Mouse (Mus musculus): ENCODE measurements at regions not wholly inside any gene's neighbourhood (a gene's known extent, or its start where the extent isn't known, plus 50 kb on each side); places are given as distances from the start of the nearest gene placed in this dataset.

DNA sequence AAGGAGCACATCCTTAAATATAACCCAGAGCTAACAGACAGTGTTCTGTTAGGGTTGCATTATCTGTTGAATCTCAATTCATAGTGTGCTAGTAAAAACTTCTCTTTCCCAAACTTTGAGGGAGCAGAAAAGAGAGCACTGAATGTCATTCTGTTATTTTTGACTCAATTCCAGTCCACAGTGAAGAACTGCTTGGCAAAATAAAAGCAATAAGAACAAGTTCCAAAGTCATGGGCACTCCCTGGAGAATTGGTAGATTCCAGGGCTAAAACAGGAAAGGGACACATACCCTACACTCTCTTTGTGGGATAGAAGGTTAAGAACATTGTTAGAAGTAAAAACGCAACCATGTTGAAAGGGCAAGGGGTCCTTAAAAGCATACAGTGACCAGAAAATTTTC, 253.6 kb upstream of the Zpld1 start:
- Histone ChIP-seq H3K27ac (ENCODE audit: low read depth, low read length) (no peak overlapping the region), H3K4me1 (replicated peaks; ENCODE audit: control insufficient read depth, insufficient read depth, low read length) (no peaks in the 10 kb centered on the region), H3K4me3 (ENCODE audit: low read depth, low read length) (no peak overlapping the region), H3K36me3 (ENCODE audit: control insufficient read depth, insufficient read depth, low read length) (no peaks in the 10 kb centered on the region), H3K9me3 (ENCODE audit: control insufficient read depth, low read length) (no peaks in the 10 kb centered on the region), H3K27me3 (replicated peaks; ENCODE audit: control insufficient read depth, insufficient read depth, low read length) (no peaks in the 10 kb centered on the region), H3K4me2 (no peak overlapping the region), H3K9ac (ENCODE audit: low read depth, low read length) (no peak overlapping the region)
- ATAC-seq (replicated peaks; ENCODE audit: low FRiP score) (no peak), DNase-seq (ENCODE audit: low spot score) (no peak)
- WGBS = 85% methylated on average over 1 of the region's 1 CpGs

- no peak for DNase-seq (ENCODE audit: low spot score)
- WGBS = 75% methylated on average over 4 of the region's 4 CpGs
Measured at GRCm38 (mm10) chr16:55550649-55551312, 253.0 kb upstream of the Zpld1 start.

GRCm38 (mm10) chr16:55547095-55547494, 249.3 kb upstream of the Zpld1 start:
- DNase-seq (ENCODE audit: low spot score) (no peak), ATAC-seq (replicated peaks; ENCODE audit: low FRiP score) (no peak)
- H3K36me3 ChIP-seq (ENCODE audit: control insufficient read depth, insufficient read depth, low read length) = no peaks in the 10 kb centered on the region
- no peak overlapping the region for H3K9ac ChIP-seq (ENCODE audit: low read depth, low read length)
- no peak overlapping the region for H3K4me2 ChIP-seq
- H3K27me3 ChIP-seq (replicated peaks; ENCODE audit: control insufficient read depth, insufficient read depth, low read length) = no peaks in the 10 kb centered on the region
- WGBS = 85% methylated on average over 2 of the region's 2 CpGs
- no peak overlapping the region for H3K4me3 ChIP-seq (ENCODE audit: low read depth, low read length)
- H3K4me1 ChIP-seq (replicated peaks; ENCODE audit: control insufficient read depth, insufficient read depth, low read length) = no peaks in the 10 kb centered on the region
- no peaks in the 10 kb centered on the region for H3K9me3 ChIP-seq (ENCODE audit: control insufficient read depth, low read length)
- H3K27ac ChIP-seq (ENCODE audit: low read depth, low read length) = no peak overlapping the region

More at GRCm38 (mm10) chr16:55550649-55551312, 253.0 kb upstream of the Zpld1 start:
- Histone ChIP-seq H3K4me2 (no peak overlapping the region), H3K27ac (ENCODE audit: low read depth, low read length) (no peak overlapping the region), H3K9ac (ENCODE audit: low read depth, low read length) (no peak overlapping the region), H3K36me3 (ENCODE audit: control insufficient read depth, insufficient read depth, low read length) (no peaks in the 10 kb centered on the region), H3K9me3 (ENCODE audit: control insufficient read depth, low read length) (no peaks in the 10 kb centered on the region), H3K27me3 (replicated peaks; ENCODE audit: control insufficient read depth, insufficient read depth, low read length) (no peaks in the 10 kb centered on the region), H3K4me3 (ENCODE audit: low read depth, low read length) (no peak overlapping the region), H3K4me1 (replicated peaks; ENCODE audit: control insufficient read depth, insufficient read depth, low read length) (no peaks in the 10 kb centered on the region)
- no peak for ATAC-seq (replicated peaks; ENCODE audit: low FRiP score)

DNA sequence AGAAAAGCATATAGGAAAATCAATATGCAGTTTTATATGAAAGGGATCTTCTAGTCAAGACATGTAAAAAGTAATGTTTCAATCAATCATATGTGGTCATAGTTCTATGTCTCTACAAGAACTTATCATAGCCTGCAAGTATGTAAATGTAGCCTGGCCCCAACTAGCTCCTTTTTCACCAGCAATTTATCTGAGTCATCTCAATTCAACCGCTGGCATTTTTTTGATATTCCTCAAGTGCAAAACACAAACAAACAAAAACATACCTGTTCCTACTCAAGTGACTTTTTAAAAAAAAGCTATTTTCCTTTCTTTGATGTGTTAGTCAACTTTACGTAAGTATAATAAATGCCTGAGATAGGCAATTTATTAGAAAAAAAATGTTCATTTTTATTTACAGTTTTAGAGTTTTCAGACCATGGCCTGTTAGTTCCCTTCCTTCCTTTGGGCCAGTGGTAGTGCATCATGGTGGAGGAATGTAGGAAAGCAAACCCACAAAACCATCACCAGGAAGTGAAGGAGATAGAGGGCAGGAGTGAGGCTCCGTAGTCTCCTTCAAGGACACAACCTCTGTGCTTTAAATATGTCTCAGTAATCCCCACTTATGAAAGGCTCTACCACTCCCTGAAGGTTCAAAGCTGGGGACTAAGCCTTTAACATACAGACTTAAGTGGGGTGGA, 242.7 kb upstream of the Zpld1 start:
- no peak for ATAC-seq (replicated peaks; ENCODE audit: low FRiP score)
- H3K4me1 ChIP-seq (replicated peaks; ENCODE audit: control insufficient read depth, insufficient read depth, low read length) = no peaks in the 10 kb centered on the region
- H3K9me3 ChIP-seq (ENCODE audit: control insufficient read depth, low read length) = no peaks in the 10 kb centered on the region
- DNase-seq (ENCODE audit: low spot score) = no peak
- H3K9ac ChIP-seq (ENCODE audit: low read depth, low read length) = no peak overlapping the region
- H3K36me3 ChIP-seq (ENCODE audit: control insufficient read depth, insufficient read depth, low read length) = no peaks in the 10 kb centered on the region
- H3K4me3 ChIP-seq (ENCODE audit: low read depth, low read length) = no peak overlapping the region
- no peak overlapping the region for H3K4me2 ChIP-seq
- 62% methylated on average over 3 of the region's 3 CpGs for WGBS
- no peaks in the 10 kb centered on the region for H3K27me3 ChIP-seq (replicated peaks; ENCODE audit: control insufficient read depth, insufficient read depth, low read length)
- H3K27ac ChIP-seq (ENCODE audit: low read depth, low read length) = no peak overlapping the region

- ATAC-seq (replicated peaks; ENCODE audit: low FRiP score) = no peak
- no peaks in the 10 kb centered on the region for H3K27me3 ChIP-seq (replicated peaks; ENCODE audit: control insufficient read depth, insufficient read depth, low read length)
- H3K27ac ChIP-seq (ENCODE audit: low read depth, low read length) = no peak overlapping the region
- DNase-seq (ENCODE audit: low spot score) = no peak
- H3K4me1 ChIP-seq (replicated peaks; ENCODE audit: control insufficient read depth, insufficient read depth, low read length) = no peaks in the 10 kb centered on the region
- no peak overlapping the region for H3K9ac ChIP-seq (ENCODE audit: low read depth, low read length)
- no peak overlapping the region for H3K4me2 ChIP-seq
- no peaks in the 10 kb centered on the region for H3K36me3 ChIP-seq (ENCODE audit: control insufficient read depth, insufficient read depth, low read length)
- no peak overlapping the region for H3K4me3 ChIP-seq (ENCODE audit: low read depth, low read length)
- 60% methylated on average over 1 of the region's 1 CpGs for WGBS
- no peaks in the 10 kb centered on the region for H3K9me3 ChIP-seq (ENCODE audit: control insufficient read depth, low read length)
Measured at GRCm38 (mm10) chr16:55539179-55539578, 241.4 kb upstream of the Zpld1 start.

DNA sequence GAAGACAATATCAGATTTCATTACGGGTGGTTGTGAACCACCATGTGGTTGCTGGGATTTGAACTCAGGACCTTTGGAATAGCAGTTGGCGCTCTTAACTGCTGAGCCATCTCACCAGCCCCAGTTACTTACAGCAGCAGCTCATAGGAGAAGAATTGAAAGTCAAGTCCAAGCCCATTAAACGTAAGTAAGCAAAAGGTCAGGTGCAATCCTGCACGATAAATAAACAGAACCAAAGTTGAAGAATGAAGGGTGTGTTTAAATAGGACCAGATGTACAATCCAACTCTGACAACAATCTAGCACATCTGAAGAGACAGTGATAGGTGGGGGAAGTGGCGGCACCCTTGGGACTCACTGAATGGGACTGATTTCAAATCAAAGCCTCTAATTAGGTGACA, 239.8 kb upstream of the Zpld1 start:
- no peak overlapping the region for H3K9ac ChIP-seq (ENCODE audit: low read depth, low read length)
- H3K27ac ChIP-seq (ENCODE audit: low read depth, low read length) = no peak overlapping the region
- 80% methylated on average over 5 of the region's 5 CpGs for WGBS
- H3K4me2 ChIP-seq = no peak overlapping the region
- no peak for ATAC-seq (replicated peaks; ENCODE audit: low FRiP score)
- no peaks in the 10 kb centered on the region for H3K27me3 ChIP-seq (replicated peaks; ENCODE audit: control insufficient read depth, insufficient read depth, low read length)
- H3K4me1 ChIP-seq (replicated peaks; ENCODE audit: control insufficient read depth, insufficient read depth, low read length) = no peaks in the 10 kb centered on the region
- no peak overlapping the region for H3K4me3 ChIP-seq (ENCODE audit: low read depth, low read length)
- no peak for DNase-seq (ENCODE audit: low spot score)
- no peaks in the 10 kb centered on the region for H3K36me3 ChIP-seq (ENCODE audit: control insufficient read depth, insufficient read depth, low read length)
- H3K9me3 ChIP-seq (ENCODE audit: control insufficient read depth, low read length) = no peaks in the 10 kb centered on the region

- H3K27me3 ChIP-seq (replicated peaks; ENCODE audit: control insufficient read depth, insufficient read depth, low read length) = no peaks in the 10 kb centered on the region
- H3K9ac ChIP-seq (ENCODE audit: low read depth, low read length) = no peak overlapping the region
- no peaks in the 10 kb centered on the region for H3K4me1 ChIP-seq (replicated peaks; ENCODE audit: control insufficient read depth, insufficient read depth, low read length)
- H3K4me2 ChIP-seq = no peak overlapping the region
- H3K36me3 ChIP-seq (ENCODE audit: control insufficient read depth, insufficient read depth, low read length) = no peaks in the 10 kb centered on the region
- no peaks in the 10 kb centered on the region for H3K9me3 ChIP-seq (ENCODE audit: control insufficient read depth, low read length)
- no peak overlapping the region for H3K4me3 ChIP-seq (ENCODE audit: low read depth, low read length)
- no peak overlapping the region for H3K27ac ChIP-seq (ENCODE audit: low read depth, low read length)
- ATAC-seq (replicated peaks; ENCODE audit: low FRiP score) (no peak), DNase-seq (ENCODE audit: low spot score) (no peak)
- WGBS = 75% methylated on average over 3 of the region's 3 CpGs
Measured at GRCm38 (mm10) chr16:55532686-55533085, 234.9 kb upstream of the Zpld1 start.

- H3K4me3 ChIP-seq (ENCODE audit: low read depth, low read length) = no peak overlapping the region
- ATAC-seq (replicated peaks; ENCODE audit: low FRiP score) = no peak
- H3K27me3 ChIP-seq (replicated peaks; ENCODE audit: control insufficient read depth, insufficient read depth, low read length) = no peaks in the 10 kb centered on the region
- no peak overlapping the region for H3K9ac ChIP-seq (ENCODE audit: low read depth, low read length)
- H3K9me3 ChIP-seq (ENCODE audit: control insufficient read depth, low read length) = no peaks in the 10 kb centered on the region
- no peak for DNase-seq (ENCODE audit: low spot score)
- H3K27ac ChIP-seq (ENCODE audit: low read depth, low read length) = no peak overlapping the region
- no peaks in the 10 kb centered on the region for H3K36me3 ChIP-seq (ENCODE audit: control insufficient read depth, insufficient read depth, low read length)
- no peaks in the 10 kb centered on the region for H3K4me1 ChIP-seq (replicated peaks; ENCODE audit: control insufficient read depth, insufficient read depth, low read length)
- H3K4me2 ChIP-seq = no peak overlapping the region
Measured at GRCm38 (mm10) chr16:55530844-55531243, 233.1 kb upstream of the Zpld1 start.

- DNase-seq (ENCODE audit: low spot score) (no peak), ATAC-seq (replicated peaks; ENCODE audit: low FRiP score) (no peak)
- Histone ChIP-seq H3K36me3 (ENCODE audit: control insufficient read depth, insufficient read depth, low read length) (no peaks in the 10 kb centered on the region), H3K4me3 (ENCODE audit: low read depth, low read length) (no peak overlapping the region), H3K27ac (ENCODE audit: low read depth, low read length) (no peak overlapping the region), H3K9ac (ENCODE audit: low read depth, low read length) (no peak overlapping the region), H3K27me3 (replicated peaks; ENCODE audit: control insufficient read depth, insufficient read depth, low read length) (no peaks in the 10 kb centered on the region), H3K9me3 (ENCODE audit: control insufficient read depth, low read length) (no peaks in the 10 kb centered on the region), H3K4me1 (replicated peaks; ENCODE audit: control insufficient read depth, insufficient read depth, low read length) (no peaks in the 10 kb centered on the region), H3K4me2 (no peak overlapping the region)
- WGBS = 81% methylated on average over 5 of the region's 5 CpGs
Measured at GRCm38 (mm10) chr16:55527680-55528079, 229.9 kb upstream of the Zpld1 start.
